Mouse (Mus musculus): ENCODE data around the gene Cntnap1. TPM values are rescaled to one million over a fixed set of nuclear protein-coding genes. Genes with fewer than 3 reads are reported as not detected.

Cntnap1 gene
- total and polyA plus RNA-seq, 2 experiments from 2014 or later: 1.1 to 3.5 TPM

DNA sequence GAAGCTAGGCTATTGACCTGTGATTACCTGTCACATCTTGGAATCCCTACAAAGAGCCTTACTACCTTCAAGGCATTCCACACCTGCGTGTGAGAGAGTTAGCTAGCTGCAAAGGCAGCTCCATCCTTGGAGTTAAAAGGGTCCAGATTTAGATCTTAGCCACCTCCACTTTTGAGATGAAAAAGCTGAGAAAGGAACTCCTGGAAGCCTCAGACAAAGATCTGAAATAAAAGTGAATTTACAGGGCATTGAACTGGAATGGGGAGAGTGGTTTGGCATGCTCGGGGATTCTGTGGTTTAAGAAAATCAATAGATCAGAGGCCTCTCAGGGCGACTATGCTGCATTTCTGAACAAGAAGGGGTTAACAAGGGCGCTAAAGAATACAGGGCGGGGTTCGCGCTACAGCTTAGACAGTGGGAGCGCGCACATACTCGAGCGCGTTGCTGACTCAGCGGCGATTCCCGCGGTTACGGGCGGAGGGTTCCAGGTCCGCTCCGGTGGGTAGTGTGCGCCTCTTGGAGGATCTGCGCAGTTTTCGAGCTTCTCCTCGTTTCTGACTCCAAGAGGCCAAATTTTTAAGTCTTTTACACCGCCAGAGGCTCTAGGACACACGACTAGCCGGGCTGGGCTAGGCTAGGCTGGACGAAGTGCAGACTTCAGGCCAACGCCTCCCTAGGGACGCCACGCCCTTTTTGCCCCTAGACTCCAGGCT is 1.6 kb downstream of the Cntnap1 start:
- peak overlapping the region; percentile 61 for H3K4me2 ChIP-seq (ENCODE audit: low read depth)
- peak overlapping the region; percentile 74; the same call in 1 of the 2 replicates for H3K27ac ChIP-seq (ENCODE audit: low read depth, low read length)
- peak overlapping the region; percentile 29; the same call in 1 of the 2 replicates for H3K9ac ChIP-seq
- H3K36me3 ChIP-seq (ENCODE audit: insufficient read depth): peaks cover 9% of the 10 kb centered on the region
- peak; percentile 83 for DNase-seq
- H3K4me1 ChIP-seq (ENCODE audit: insufficient read depth): peaks cover 18% of the 10 kb centered on the region
- H3K4me3 ChIP-seq (ENCODE audit: low read depth, low read length): peak overlapping the region; percentile 71
- peaks cover 48% of the 10 kb centered on the region for H3K27me3 ChIP-seq (ENCODE audit: insufficient read depth, low read length)
- ATAC-seq: peak; percentile 62
- TF ChIP-seq CTCF (IDR thresholded peaks at IDR 0.05; ENCODE audit: low read depth): no peak
- no peaks in the 10 kb centered on the region for H3K9me3 ChIP-seq (ENCODE audit: low read length)
- under 1% methylated on average over 31 of the region's 31 CpGs for WGBS

GRCm38 (mm10) chr11:101172434-101172815 is 2.1 kb downstream of the Cntnap1 start:
- 13% methylated on average over 5 of the region's 5 CpGs for WGBS
- Histone ChIP-seq H3K9me3 (ENCODE audit: low read length) (no peaks in the 10 kb centered on the region), H3K9ac (peak overlapping the region; percentile 29; the same call in 1 of the 2 replicates), H3K27ac (ENCODE audit: low read depth, low read length) (peak overlapping the region; percentile 74; the same call in 1 of the 2 replicates), H3K4me2 (ENCODE audit: low read depth) (peak overlapping the region; percentile 61), H3K4me1 (ENCODE audit: insufficient read depth) (peaks cover 18% of the 10 kb centered on the region), H3K36me3 (ENCODE audit: insufficient read depth) (peaks cover 5% of the 10 kb centered on the region; the same call in 1 of the 2 replicates), H3K27me3 (ENCODE audit: insufficient read depth, low read length) (peaks cover 49% of the 10 kb centered on the region), H3K4me3 (ENCODE audit: low read depth, low read length) (peak overlapping the region; percentile 71)
- ATAC-seq (no peak), DNase-seq (no peak)
- no peak for TF ChIP-seq CTCF (IDR thresholded peaks at IDR 0.05; ENCODE audit: low read depth)

GRCm38 (mm10) chr11:101173112-101173511 is 2.8 kb downstream of the Cntnap1 start:
- ATAC-seq (no peak), DNase-seq (no peak)
- Histone ChIP-seq H3K4me2 (ENCODE audit: low read depth) (peak overlapping the region; percentile 53), H3K27ac (ENCODE audit: low read depth, low read length) (no peak overlapping the region), H3K36me3 (ENCODE audit: insufficient read depth) (no peaks in the 10 kb centered on the region; the same call in 1 of the 2 replicates), H3K4me3 (ENCODE audit: low read depth, low read length) (peak overlapping the region; percentile 34; the same call in 1 of the 2 replicates), H3K9me3 (ENCODE audit: low read length) (no peaks in the 10 kb centered on the region), H3K9ac (no peak overlapping the region), H3K4me1 (ENCODE audit: insufficient read depth) (peaks cover 18% of the 10 kb centered on the region), H3K27me3 (ENCODE audit: insufficient read depth, low read length) (peaks cover 51% of the 10 kb centered on the region)
- WGBS: 10% methylated on average over 11 of the region's 11 CpGs
- no peak for TF ChIP-seq CTCF (IDR thresholded peaks at IDR 0.05; ENCODE audit: low read depth)

DNA sequence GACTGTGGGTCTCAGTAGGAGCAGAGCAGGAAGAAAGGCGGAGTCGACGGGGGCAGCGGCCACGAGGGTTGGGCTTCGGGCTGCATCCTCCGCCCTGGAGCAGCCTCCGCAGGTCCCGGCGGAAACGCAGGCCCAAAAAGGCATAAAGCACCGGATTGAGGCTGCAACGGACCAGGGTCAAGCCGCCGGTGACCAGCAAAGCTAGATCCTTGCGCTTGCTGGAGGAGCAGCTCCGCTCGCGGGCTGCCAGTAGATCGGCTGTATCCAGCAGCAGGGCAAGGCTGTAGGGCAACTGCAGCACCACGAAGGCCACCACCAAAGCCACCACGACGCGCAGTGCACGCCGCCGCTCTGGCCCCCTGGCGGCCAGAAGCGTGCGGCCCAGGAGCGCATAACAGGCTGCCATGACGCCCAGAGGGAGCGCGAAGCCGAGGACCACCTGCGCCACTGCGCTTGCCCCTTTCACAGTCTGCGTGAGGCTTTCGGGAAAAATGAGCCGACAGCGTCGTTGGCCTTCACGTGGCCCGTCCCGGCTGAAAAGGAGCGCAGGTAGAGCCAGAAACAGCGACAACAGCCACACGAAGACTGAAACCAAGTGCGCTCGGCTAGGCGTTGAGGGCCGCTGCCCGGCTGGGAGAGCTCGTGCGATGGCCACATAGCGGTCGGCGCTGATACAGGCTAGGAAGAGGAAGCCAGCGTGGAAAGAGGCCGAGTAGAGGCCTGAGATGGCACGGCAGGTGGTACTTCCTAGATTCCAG is 3.5 kb downstream of the Cntnap1 start:
- H3K9me3 ChIP-seq (ENCODE audit: low read length): no peaks in the 10 kb centered on the region
- 3% methylated on average over 61 of the region's 61 CpGs for WGBS
- no peak overlapping the region for H3K27ac ChIP-seq (ENCODE audit: low read depth, low read length)
- peak; percentile 61 for ATAC-seq
- peak overlapping the region; percentile 53 for H3K4me2 ChIP-seq (ENCODE audit: low read depth)
- peak; percentile 87 for DNase-seq
- peaks cover 44% of the 10 kb centered on the region for H3K27me3 ChIP-seq (ENCODE audit: insufficient read depth, low read length)
- peaks cover 18% of the 10 kb centered on the region for H3K4me1 ChIP-seq (ENCODE audit: insufficient read depth)
- no peaks in the 10 kb centered on the region for H3K36me3 ChIP-seq (ENCODE audit: insufficient read depth)
- H3K4me3 ChIP-seq (ENCODE audit: low read depth, low read length): peak overlapping the region; percentile 34
- peak overlapping the region; percentile 39 for H3K9ac ChIP-seq
- TF ChIP-seq CTCF (IDR thresholded peaks at IDR 0.05; ENCODE audit: low read depth): peak; percentile 93

DNA sequence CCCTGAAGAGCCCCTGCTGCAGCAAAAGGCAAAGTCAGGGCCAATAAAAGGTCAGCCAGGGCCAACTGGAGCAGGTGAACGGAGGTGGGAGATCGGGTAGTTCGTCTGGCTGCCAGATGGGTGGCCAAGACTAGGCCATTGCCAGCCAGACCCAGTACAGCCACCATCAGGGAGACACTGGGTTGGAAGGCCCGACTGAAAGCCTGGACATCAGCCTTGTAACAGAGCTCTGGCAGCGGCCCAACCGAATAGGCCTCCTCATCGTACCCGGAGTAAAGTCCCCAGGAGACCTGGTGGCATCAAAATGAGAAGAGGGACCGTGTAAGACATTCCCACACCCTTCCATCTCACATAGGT is 4.0 kb downstream of the Cntnap1 start:
- Histone ChIP-seq H3K27me3 (ENCODE audit: insufficient read depth, low read length) (peaks cover 39% of the 10 kb centered on the region), H3K36me3 (ENCODE audit: insufficient read depth) (no peaks in the 10 kb centered on the region), H3K4me1 (ENCODE audit: insufficient read depth) (peaks cover 18% of the 10 kb centered on the region), H3K4me2 (ENCODE audit: low read depth) (peak overlapping the region; percentile 53), H3K9ac (peak overlapping the region; percentile 39), H3K27ac (ENCODE audit: low read depth, low read length) (no peak overlapping the region), H3K4me3 (ENCODE audit: low read depth, low read length) (peak overlapping the region; percentile 34), H3K9me3 (ENCODE audit: low read length) (no peaks in the 10 kb centered on the region)
- DNase-seq: no peak
- WGBS: 34% methylated on average over 9 of the region's 9 CpGs
- no peak for ATAC-seq
- TF ChIP-seq CTCF (IDR thresholded peaks at IDR 0.05; ENCODE audit: low read depth): no peak

GRCm38 (mm10) chr11:101174851-101175628 is 4.7 kb downstream of the Cntnap1 start, which contains the start of gene Ccr10:
Gene Ccr10 (minus strand): TSS chr11:101175443.
- DNase-seq: peak; percentile 47
- peak within 1 kb of the TSS; percentile 34 for H3K4me3 ChIP-seq (ENCODE audit: low read depth, low read length)
- no peak for ATAC-seq
- peaks cover 36% of the 10 kb centered on the region for H3K27me3 ChIP-seq (ENCODE audit: insufficient read depth, low read length)
- no peaks in the 10 kb centered on the region for H3K9me3 ChIP-seq (ENCODE audit: low read length)
- H3K4me1 ChIP-seq (ENCODE audit: insufficient read depth): peaks cover 18% of the 10 kb centered on the region
- TF ChIP-seq CTCF (IDR thresholded peaks at IDR 0.05; ENCODE audit: low read depth): peak; percentile 58
- H3K9ac ChIP-seq: peak within 1 kb of the TSS; percentile 43
- 20% methylated on average over 14 of the region's 14 CpGs for WGBS
- H3K36me3 ChIP-seq (ENCODE audit: insufficient read depth): no peaks in the 10 kb centered on the region
- H3K4me2 ChIP-seq (ENCODE audit: low read depth): peak within 1 kb of the TSS; percentile 56
- H3K27ac ChIP-seq (ENCODE audit: low read depth, low read length): no peak within 1 kb of the TSS
